Mouse (Mus musculus): ENCODE measurements around the gene Dpf3. TPM values are rescaled to one million over a fixed set of nuclear protein-coding genes. Genes with fewer than 3 reads are reported as not detected.
A peak's percentile ranks its signal among the peaks of the same experiment; 100 is the strongest.

Gene Dpf3
- total and polyA plus RNA-seq, 2 experiments from 2014 or later: 14.3 to 31.7 TPM

DNA sequence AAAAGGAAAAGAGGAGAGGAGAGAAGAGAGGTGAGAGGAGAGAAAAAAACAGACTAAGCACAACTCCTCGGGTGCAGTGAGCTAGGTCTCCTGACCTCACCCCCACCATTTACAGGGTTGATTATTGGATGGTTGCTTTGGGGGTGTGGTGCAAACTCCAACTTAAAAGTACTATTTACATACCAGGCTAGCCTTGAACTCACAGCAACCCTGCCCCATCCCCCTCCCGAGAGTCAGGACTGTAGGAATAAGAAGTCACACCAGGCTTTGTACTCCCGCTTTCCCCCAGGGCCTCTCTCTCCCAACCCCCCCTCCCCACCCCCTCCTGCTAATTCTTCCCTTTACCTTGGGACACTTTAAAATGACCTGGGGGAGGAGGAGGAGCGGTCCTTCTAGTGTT lies 8.8 kb upstream of the Dpf3 start:
- WGBS: 80% methylated on average over 4 of the region's 4 CpGs
- ATAC-seq (ENCODE audit: low FRiP score): no peak

DNA sequence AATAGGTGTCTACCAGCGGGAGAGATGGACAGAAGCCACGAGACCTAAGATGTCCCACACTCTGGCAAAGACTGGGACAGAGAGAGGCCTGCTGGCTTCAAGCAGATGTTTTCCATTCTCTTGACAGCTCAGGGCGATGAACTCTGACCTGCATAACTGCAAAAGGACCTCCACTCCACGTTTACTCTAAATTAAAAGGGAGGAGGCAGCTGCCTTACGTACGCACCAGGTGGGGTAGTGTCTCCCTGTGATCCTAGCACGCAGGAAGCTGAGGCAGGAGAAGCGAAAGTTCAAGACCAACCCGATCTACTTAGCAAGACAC lies 8.4 kb upstream of the Dpf3 start:
- Histone ChIP-seq H3K9me3 (ENCODE audit: low read length) (no peaks in the 10 kb centered on the region), H3K4me1 (ENCODE audit: insufficient read depth, low read length) (no peaks in the 10 kb centered on the region), H3K27me3 (ENCODE audit: insufficient read depth, low read length) (no peaks in the 10 kb centered on the region), H3K4me2 (ENCODE audit: low read depth, low read length, poor library complexity, severe bottlenecking) (no peak overlapping the region), H3K36me3 (ENCODE audit: insufficient read depth, low read length) (no peaks in the 10 kb centered on the region), H3K27ac (ENCODE audit: low read depth, low read length) (no peak overlapping the region), H3K4me3 (ENCODE audit: low read depth, low read length) (no peak overlapping the region), H3K9ac (replicated peaks; ENCODE audit: low read length, poor library complexity, severe bottlenecking) (no peak overlapping the region)
- DNase-seq (ENCODE audit: low spot score): no peak
- TF ChIP-seq CTCF (IDR thresholded peaks at IDR 0.05): no peak
- WGBS: 75% methylated on average over 9 of the region's 9 CpGs
- ATAC-seq (ENCODE audit: low FRiP score): no peak

More for the DNA sequence above, 8.8 kb upstream of the Dpf3 start:
- Histone ChIP-seq H3K27ac (ENCODE audit: low read depth, low read length) (no peak overlapping the region), H3K9me3 (ENCODE audit: low read length) (no peaks in the 10 kb centered on the region), H3K4me1 (ENCODE audit: insufficient read depth, low read length) (no peaks in the 10 kb centered on the region), H3K4me3 (ENCODE audit: low read depth, low read length) (no peak overlapping the region), H3K4me2 (ENCODE audit: low read depth, low read length, poor library complexity, severe bottlenecking) (no peak overlapping the region), H3K9ac (replicated peaks; ENCODE audit: low read length, poor library complexity, severe bottlenecking) (no peak overlapping the region), H3K36me3 (ENCODE audit: insufficient read depth, low read length) (no peaks in the 10 kb centered on the region), H3K27me3 (ENCODE audit: insufficient read depth, low read length) (no peaks in the 10 kb centered on the region)
- TF ChIP-seq CTCF (IDR thresholded peaks at IDR 0.05): no peak
- DNase-seq (ENCODE audit: low spot score): no peak

DNA sequence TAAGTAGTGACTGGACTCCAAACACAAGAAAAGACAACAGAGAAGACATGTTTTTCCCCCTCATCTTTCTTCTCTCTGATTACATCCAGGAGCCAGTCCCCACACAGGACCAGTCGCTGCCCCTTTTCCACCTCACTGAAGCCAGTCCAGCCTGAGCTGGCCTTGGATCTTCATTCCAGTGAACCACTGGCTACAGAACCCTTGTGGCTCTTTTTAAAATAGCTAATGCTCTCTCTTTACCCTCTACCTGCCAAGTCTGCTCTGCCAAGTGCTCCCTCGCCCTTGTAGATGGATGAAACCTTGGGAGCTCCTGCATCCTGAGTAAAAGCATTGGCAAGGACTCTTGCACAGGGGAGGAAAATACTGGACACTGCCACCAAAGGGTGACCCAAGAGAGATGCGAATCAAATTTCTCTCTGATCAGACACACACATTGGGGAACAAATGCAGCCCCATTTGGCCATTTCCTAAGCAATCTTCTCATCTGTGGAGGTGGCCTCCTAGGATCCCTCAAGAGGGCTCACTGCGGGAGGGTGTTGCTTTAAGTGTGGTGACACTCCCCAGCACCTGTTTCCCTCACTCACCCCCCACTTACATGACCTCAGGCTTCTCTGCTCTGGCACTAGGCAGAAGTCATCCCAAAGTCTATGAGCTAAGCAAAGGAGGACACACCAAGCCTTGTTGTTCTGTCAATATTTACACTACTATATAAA lies 7.9 kb upstream of the Dpf3 start:
- H3K27ac ChIP-seq (ENCODE audit: low read depth, low read length): no peak overlapping the region
- no peaks in the 10 kb centered on the region for H3K36me3 ChIP-seq (ENCODE audit: insufficient read depth, low read length)
- H3K9ac ChIP-seq (replicated peaks; ENCODE audit: low read length, poor library complexity, severe bottlenecking): no peak overlapping the region
- no peaks in the 10 kb centered on the region for H3K4me1 ChIP-seq (ENCODE audit: insufficient read depth, low read length)
- no peaks in the 10 kb centered on the region for H3K9me3 ChIP-seq (ENCODE audit: low read length)
- no peak for ATAC-seq (ENCODE audit: low FRiP score)
- no peaks in the 10 kb centered on the region for H3K27me3 ChIP-seq (ENCODE audit: insufficient read depth, low read length)
- DNase-seq (ENCODE audit: low spot score): no peak
- H3K4me3 ChIP-seq (ENCODE audit: low read depth, low read length): no peak overlapping the region
- H3K4me2 ChIP-seq (ENCODE audit: low read depth, low read length, poor library complexity, severe bottlenecking): no peak overlapping the region
- TF ChIP-seq CTCF (IDR thresholded peaks at IDR 0.05): no peak
- WGBS: 83% methylated on average over 4 of the region's 4 CpGs

DNA sequence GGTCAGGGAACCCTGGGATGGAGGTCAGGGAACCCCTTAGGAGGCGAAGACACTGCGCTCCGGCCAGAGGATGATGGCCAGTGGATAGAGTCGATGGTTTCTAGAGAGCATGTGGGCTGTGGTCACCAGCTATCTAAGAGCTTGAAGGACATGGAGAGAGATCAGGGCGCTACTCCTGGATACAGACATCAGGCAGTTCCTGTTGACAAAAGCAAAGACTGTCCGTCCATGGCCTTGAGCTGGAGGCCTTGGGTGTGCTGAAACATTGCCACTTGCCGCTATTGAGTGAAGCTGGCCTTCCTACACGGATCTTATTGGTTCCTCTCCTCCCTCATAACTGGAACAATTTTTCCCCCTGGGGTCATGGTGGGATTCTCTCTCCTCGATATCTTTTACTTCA lies 6.7 kb upstream of the Dpf3 start:
- H3K27me3 ChIP-seq (ENCODE audit: insufficient read depth, low read length): no peaks in the 10 kb centered on the region
- H3K27ac ChIP-seq (ENCODE audit: low read depth, low read length): no peak overlapping the region
- no peak overlapping the region for H3K4me3 ChIP-seq (ENCODE audit: low read depth, low read length)
- no peaks in the 10 kb centered on the region for H3K36me3 ChIP-seq (ENCODE audit: insufficient read depth, low read length)
- H3K9me3 ChIP-seq (ENCODE audit: low read length): no peaks in the 10 kb centered on the region
- no peak overlapping the region for H3K9ac ChIP-seq (replicated peaks; ENCODE audit: low read length, poor library complexity, severe bottlenecking)
- no peak for DNase-seq (ENCODE audit: low spot score)
- ATAC-seq (ENCODE audit: low FRiP score): no peak
- no peak for TF ChIP-seq CTCF (IDR thresholded peaks at IDR 0.05)
- H3K4me2 ChIP-seq (ENCODE audit: low read depth, low read length, poor library complexity, severe bottlenecking): no peak overlapping the region
- WGBS: 87% methylated on average over 9 of the region's 9 CpGs
- no peaks in the 10 kb centered on the region for H3K4me1 ChIP-seq (ENCODE audit: insufficient read depth, low read length)

DNA sequence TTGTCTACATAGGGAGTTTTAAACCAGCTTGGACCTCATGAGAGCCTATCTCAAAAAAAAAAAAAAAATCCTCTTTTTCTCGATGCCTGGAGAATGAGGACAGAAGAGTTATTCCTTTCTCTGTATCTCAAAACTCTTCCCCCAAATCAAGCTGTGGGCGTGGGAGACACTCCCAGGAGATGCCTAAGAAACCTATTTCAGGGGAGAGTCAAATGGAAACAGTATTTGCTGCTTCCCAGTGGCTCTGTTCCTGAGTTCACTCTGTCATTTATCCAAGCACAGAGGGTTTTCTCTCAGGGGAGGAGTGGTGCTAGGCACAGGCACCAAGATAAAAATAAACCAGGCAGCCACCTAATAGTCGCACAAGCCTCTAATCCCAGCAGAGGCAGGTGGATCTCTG lies 5.3 kb upstream of the Dpf3 start:
- DNase-seq (ENCODE audit: low spot score): no peak
- no peaks in the 10 kb centered on the region for H3K27me3 ChIP-seq (ENCODE audit: insufficient read depth, low read length)
- TF ChIP-seq CTCF (IDR thresholded peaks at IDR 0.05): no peak
- H3K36me3 ChIP-seq (ENCODE audit: insufficient read depth, low read length): no peaks in the 10 kb centered on the region
- H3K27ac ChIP-seq (ENCODE audit: low read depth, low read length): no peak overlapping the region
- H3K4me1 ChIP-seq (ENCODE audit: insufficient read depth, low read length): 0 out of 2 replicates have a peak, but pooled peaks cover 5% of the 10 kb centered on the region
- H3K9ac ChIP-seq (replicated peaks; ENCODE audit: low read length, poor library complexity, severe bottlenecking): no peak overlapping the region
- no peak overlapping the region for H3K4me2 ChIP-seq (ENCODE audit: low read depth, low read length, poor library complexity, severe bottlenecking)
- no peaks in the 10 kb centered on the region for H3K9me3 ChIP-seq (ENCODE audit: low read length)
- ATAC-seq (ENCODE audit: low FRiP score): no peak
- H3K4me3 ChIP-seq (ENCODE audit: low read depth, low read length): no peak overlapping the region
- WGBS: 79% methylated on average over 3 of the region's 3 CpGs

DNA sequence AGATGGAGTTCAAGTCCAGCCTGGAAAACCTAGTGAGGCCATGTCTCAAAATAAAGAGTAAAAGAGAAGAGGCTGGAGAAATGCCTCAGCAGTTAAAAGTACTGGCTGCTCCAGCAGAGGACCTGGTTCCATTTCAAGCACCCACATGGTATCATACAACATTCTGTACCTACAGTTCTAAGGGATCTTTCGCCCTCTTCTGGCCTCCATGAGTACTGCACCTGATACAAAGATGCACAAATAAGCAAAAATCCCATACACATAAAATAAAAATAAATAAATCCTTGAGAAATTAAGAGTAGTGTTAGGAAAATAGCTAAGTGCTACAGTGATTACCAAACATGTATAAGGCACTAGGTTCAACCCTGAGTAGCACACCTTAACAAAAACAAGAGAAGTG lies 4.1 kb upstream of the Dpf3 start:
- H3K9ac ChIP-seq (replicated peaks; ENCODE audit: low read length, poor library complexity, severe bottlenecking): no peak overlapping the region

More for the DNA sequence above, 4.1 kb upstream of the Dpf3 start:
- H3K36me3 ChIP-seq (ENCODE audit: insufficient read depth, low read length): no peaks in the 10 kb centered on the region
- peak; percentile 61 for TF ChIP-seq CTCF (IDR thresholded peaks at IDR 0.05)
- 39% methylated on average over 1 of the region's 1 CpGs for WGBS
- H3K4me3 ChIP-seq (ENCODE audit: low read depth, low read length): no peak overlapping the region
- no peak overlapping the region for H3K27ac ChIP-seq (ENCODE audit: low read depth, low read length)
- H3K9me3 ChIP-seq (ENCODE audit: low read length): no peaks in the 10 kb centered on the region
- ATAC-seq (ENCODE audit: low FRiP score) (no peak), DNase-seq (ENCODE audit: low spot score) (no peak)
- H3K27me3 ChIP-seq (ENCODE audit: insufficient read depth, low read length): no peaks in the 10 kb centered on the region
- H3K4me1 ChIP-seq (ENCODE audit: insufficient read depth, low read length): 0 out of 2 replicates have a peak, but pooled peaks cover 5% of the 10 kb centered on the region
- H3K4me2 ChIP-seq (ENCODE audit: low read depth, low read length, poor library complexity, severe bottlenecking): no peak overlapping the region

All from midbrain, postnatal 0 days (tissue).